Mouse (Mus musculus) telencephalon, adult 2 months (tissue): ENCODE measurements around the gene Chrna9.
A peak's percentile ranks its signal among the peaks of the same experiment; 100 is the strongest.
"Not testable (repeated sequence)": the region's sequence is repeated elsewhere in the genome, so short reads cannot be mapped to it uniquely, and the experiment has no call there.

Experiments used
- DNase-seq: peaks from one replicate; pipeline ENCODE4 v3.0.0-alpha.2; 2011; ENCODE audit warnings: low read depth, low spot score

Chrna9 gene

DNA sequence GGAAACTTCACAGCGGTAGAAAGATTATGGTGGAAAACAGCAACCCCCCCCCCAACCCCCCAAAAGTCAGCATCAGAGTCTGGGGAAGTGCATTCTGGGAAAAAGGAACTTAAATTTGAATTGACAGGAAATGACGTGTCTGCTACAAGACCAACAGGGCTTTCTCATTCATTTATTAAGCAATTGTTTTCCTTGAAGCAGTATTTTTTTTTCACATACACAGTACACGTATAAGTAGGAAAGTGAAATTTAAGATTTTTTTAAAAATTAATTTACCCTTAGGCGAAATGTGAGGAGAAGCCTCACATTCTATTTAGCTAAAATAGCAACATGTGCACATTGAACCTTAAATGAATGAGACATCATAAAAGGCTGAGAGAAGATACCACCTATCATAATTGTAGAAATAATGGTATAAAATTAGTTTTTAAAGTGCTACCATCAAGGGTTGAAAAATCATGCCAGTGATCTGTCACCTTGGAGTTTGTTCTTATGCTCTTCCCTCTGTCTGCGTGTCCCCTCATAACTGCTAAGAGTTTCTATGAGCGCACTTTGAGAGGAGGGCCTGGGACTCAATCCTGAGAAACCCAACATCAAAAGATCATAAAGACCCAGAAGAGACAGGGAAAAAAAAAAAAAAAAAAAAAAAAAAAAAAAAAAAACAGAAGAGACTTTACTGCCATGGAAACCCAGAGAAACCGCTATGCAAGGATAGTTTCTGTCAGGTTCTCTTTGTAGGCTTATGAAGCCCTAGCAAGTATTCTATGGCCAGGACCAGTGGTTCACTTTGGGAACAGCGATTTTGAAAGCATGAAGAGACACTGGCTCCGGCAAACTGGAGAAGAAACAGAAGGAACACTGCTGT lies 21.7 kb downstream of the Chrna9 start:
- DNase-seq = no peak

DNA sequence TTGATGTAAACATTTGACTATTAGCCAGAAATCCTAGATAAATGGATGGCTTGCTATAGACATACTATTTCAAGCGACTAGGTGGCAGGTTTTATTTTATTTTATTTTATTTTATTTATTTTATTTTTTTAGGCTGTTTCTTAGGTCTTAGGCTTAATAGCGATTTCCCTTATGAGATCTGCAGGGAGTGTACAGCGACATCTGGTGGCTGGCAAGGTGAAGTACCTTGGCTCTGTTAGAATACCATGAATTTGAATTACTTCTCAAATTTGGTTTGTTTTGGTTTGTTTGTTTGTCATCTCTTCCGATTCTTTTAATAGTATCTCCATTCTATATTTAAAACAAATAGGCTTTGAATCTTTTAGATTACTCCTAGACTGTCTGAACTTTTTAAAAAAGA lies 23.9 kb downstream of the Chrna9 start:
- peak; percentile 32 for DNase-seq

GRCm38 (mm10) chr5:65959893-65960596 lies 25.3 kb downstream of the Chrna9 start:
- DNase-seq = no peak

DNA sequence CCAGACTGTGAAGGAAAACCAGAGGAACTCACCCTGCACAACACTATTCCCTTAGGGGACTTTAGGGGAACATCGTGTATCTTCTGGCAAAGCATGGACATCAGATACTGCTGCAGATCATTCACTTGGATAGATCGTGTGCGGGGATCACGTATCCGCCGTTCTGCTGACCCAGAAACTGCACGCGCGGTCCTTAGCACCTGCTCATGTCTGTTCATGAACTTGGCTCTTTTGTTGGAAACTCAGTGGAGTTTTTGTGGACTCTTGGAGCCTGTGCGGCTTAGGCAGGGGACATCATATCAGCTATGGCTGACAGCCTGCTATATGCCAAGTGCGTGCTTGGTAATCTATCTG lies 25.9 kb downstream of the Chrna9 start:
- DNase-seq = no peak

- peak; percentile 23 for DNase-seq
Measured at GRCm38 (mm10) chr5:65963291-65963690, 28.6 kb downstream of the Chrna9 start.

GRCm38 (mm10) chr5:65965771-65966279 lies 31.1 kb downstream of the Chrna9 start:
- no peak for DNase-seq

- no peak for DNase-seq
Measured at GRCm38 (mm10) chr5:65967091-65967490, 32.4 kb downstream of the Chrna9 start.

DNA sequence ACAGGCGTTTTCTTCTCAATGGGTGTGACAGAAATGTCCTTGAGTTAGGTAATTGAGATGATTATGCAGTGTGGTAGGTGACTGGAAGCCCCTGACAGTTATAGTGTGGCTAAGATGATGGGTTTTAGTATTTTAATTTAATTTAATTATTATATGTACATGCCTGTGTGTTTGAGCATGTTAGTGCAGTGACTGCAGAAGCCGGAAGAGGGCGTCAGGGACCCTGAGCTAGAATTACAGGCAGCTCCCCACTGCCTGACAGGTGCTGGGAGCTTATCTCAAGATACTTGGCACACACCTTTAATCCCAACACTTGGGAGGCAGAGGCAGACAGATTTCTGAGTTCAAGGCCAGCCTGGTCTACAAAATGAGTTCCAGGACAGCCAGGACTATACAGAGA lies 33.3 kb downstream of the Chrna9 start:
- DNase-seq = no peak

- DNase-seq = no peak
Measured at GRCm38 (mm10) chr5:65973189-65973588, 38.5 kb downstream of the Chrna9 start.

DNA sequence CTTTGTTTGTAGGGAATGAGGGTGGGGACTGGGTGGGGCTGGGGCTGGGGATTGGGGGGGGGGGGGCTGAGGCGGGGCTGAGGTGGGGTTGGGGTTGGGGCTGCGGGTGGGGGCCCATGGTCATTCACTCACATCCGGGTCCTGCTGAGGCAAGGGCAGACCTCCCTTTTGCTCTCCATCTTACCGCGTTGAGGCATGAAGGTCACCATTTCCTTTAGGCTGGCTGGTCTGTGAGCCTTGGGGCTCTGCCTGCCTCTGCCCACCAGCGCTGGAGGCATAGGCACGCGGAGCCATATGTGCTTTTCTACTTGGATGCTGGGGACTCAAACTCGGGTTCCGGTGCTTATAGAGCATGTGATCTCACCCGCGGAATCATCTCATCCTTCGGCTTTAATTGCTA lies 41.0 kb downstream of the Chrna9 start:
- DNase-seq = no peak

GRCm38 (mm10) chr5:65986426-65986825 lies 51.7 kb downstream of the Chrna9 start:
- DNase-seq = no peak

DNA sequence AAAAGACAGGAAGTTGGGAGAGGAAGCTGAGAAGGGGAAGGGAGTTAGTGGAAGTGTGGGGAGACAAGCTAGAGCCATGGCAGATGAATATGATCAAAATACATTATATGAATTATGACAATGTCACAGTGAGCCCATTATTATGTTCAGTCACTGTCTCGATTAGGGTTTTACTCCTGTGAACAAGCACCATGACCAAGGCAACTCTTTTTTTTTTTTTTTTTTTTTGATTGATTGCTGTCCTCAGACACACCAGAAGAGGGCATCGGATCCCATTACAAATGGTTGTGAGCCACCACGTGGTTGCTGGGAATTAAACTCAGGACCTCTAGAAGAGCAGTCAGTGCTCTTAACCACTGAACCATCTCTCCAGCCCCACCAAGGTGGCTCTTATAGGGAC lies 52.3 kb downstream of the Chrna9 start:
- DNase-seq = not testable (repeated sequence)

GRCm38 (mm10) chr5:65991191-65991590 lies 56.5 kb downstream of the Chrna9 start:
- DNase-seq = no peak

DNA sequence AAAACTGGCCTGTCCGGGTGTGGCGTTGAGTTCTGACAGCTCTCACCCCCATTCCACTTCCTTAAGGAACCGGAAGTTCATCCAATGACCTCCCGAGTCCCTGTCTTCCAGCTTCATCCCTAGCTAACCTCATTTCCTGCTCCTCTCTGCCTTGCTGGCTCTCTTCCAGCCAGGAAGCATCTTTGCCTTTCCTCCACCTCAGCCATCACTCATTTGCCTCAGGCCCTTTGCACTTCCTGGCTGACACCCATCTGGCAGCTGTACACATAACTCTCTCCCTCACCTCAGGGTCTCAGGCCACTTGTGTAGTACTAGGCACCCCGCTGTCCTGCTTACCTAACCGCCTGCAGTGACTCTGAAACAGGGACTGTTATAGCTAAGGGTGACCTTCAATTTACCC lies 59.9 kb downstream of the Chrna9 start:
- DNase-seq = no peak

- no peak for DNase-seq
Measured at GRCm38 (mm10) chr5:65997813-65998212, 63.1 kb downstream of the Chrna9 start.

GRCm38 (mm10) chr5:65999106-65999505 lies 64.4 kb downstream of the Chrna9 start:
- no peak for DNase-seq

GRCm38 (mm10) chr5:66000074-66000473 lies 65.4 kb downstream of the Chrna9 start:
- no peak for DNase-seq

- no peak for DNase-seq
Measured at GRCm38 (mm10) chr5:66000567-66001125, 65.9 kb downstream of the Chrna9 start.

GRCm38 (mm10) chr5:66001232-66001631 lies 66.5 kb downstream of the Chrna9 start:
- DNase-seq = no peak

- no peak for DNase-seq
Measured at GRCm38 (mm10) chr5:66004134-66004925, 69.6 kb downstream of the Chrna9 start, which contains the start of gene 9130230L23Rik. Gene 9130230L23Rik (minus strand): TSS chr5:66004285.

GRCm38 (mm10) chr5:66005041-66005678 lies 70.4 kb downstream of the Chrna9 start:
- DNase-seq = no peak
